Mouse (Mus musculus): ENCODE results near the gene Gm42420. TPM values are rescaled to one million over a fixed set of nuclear protein-coding genes. Genes with fewer than 3 reads are reported as not detected.

Gm42420 gene
- not detected for total RNA-seq (2021)
- long read RNA-seq, experiment 1, result 0 reads
- long read RNA-seq, experiment 2, result 0 reads

DNA sequence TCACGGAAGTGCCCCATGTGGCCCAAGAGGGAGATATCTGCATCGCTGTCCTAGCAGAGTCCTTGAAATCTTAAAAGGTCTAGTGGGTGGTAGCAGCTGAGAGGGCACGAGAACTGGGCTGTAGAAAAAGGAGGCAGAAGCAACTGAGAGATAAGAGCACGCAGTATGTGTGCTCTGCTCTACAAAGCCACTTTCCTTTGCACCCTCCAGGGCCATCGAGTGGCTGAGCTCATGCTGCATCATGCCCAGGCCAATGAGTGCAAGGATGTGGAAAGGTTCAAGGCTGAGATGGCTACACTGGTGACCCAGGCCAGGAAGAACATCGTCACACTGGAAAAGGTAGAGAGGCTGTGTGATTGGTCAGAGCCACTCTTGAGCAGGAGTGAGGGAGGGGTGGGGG lies at the start of gene Gm42420:
Gene Gm42420 (plus strand): TSS at position 237 of the 400 bp plus-strand sequence.
- intact Hi-C loops (cut with DNase I; ENCODE audit: low total_unique reads), result no loop called here
- no peak for DNase-seq

DNA sequence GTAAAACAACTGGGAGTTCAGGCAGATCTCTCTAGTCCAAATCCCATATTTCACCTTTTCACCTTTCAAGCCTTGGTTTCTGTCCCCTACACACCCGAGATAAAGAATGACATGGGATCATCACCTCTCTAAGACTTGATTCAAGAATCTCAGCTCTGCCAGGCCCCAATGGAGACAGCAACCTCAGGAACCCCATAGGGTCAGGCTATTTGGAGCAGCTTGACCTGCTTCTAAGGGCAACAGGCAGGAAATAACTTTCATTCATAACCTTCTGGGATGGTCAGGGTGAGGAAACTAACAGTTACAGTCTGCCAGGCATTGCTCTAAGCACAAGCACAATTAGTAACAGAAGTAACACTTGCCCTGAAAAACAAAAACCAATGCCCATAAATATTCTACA lies 48.9 kb upstream of the Gm42420 start:
- no peak for DNase-seq
- intact Hi-C loops (cut with DNase I; ENCODE audit: low total_unique reads), result no loop called here

DNA sequence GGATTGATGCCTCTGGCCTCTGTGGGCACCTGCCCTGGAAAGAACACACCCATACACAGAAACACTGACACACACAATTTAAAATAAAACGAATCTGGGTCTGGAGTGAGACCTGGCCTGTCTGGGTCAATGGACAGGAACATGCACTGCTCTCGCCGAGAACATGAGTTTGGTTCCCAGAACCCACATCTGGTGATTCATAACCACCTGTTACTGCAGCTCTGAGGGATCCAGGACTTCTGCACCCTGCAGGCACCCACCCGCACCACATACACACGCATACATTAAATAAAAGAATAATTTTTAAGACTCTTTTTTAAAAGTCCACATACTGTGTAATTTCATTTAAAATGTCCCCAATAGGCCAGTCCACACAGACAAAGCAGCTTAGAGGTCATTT lies 48.3 kb upstream of the Gm42420 start:
- DNase-seq, result no peak
- intact Hi-C loops (cut with DNase I; ENCODE audit: low total_unique reads), result no loop called here

- DNase-seq, result no peak
These were observed 47.3 kb upstream of the Gm42420 start for GRCm38 (mm10) chr6:39538227-39538626.

DNA sequence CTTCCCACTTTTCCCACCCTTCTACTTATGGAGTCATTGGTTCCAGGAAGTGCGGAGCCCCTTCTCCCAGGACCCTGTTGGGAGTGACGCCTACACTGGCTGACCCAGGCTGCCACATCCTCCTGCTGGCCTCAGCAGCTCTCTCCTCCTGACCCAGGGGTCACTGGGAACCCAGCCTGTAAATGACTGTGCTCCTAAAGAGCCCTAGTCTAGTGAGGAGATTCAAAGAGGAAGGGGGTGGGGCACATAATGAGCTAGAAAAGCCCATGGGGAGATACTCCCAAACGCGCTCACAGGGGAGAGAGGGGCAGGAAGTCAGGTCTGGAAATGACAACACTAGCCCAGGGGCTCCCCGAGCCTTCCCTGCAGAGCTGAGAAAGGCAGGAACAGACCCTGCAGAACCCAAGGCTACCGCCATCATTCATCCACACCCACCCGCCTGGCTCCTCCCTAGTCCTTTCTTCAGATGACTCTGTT lies 45.8 kb upstream of the Gm42420 start:
- intact Hi-C loops (cut with DNase I; ENCODE audit: low total_unique reads), result no loop called here
- DNase-seq, result peak; percentile 69

More at GRCm38 (mm10) chr6:39538227-39538626, 47.3 kb upstream of the Gm42420 start:
- intact Hi-C loops (cut with DNase I; ENCODE audit: low total_unique reads), result no loop called here

GRCm38 (mm10) chr6:39540563-39540962 lies 45.0 kb upstream of the Gm42420 start:
- DNase-seq, result no peak
- intact Hi-C loops (cut with DNase I; ENCODE audit: low total_unique reads), result no loop called here

DNA sequence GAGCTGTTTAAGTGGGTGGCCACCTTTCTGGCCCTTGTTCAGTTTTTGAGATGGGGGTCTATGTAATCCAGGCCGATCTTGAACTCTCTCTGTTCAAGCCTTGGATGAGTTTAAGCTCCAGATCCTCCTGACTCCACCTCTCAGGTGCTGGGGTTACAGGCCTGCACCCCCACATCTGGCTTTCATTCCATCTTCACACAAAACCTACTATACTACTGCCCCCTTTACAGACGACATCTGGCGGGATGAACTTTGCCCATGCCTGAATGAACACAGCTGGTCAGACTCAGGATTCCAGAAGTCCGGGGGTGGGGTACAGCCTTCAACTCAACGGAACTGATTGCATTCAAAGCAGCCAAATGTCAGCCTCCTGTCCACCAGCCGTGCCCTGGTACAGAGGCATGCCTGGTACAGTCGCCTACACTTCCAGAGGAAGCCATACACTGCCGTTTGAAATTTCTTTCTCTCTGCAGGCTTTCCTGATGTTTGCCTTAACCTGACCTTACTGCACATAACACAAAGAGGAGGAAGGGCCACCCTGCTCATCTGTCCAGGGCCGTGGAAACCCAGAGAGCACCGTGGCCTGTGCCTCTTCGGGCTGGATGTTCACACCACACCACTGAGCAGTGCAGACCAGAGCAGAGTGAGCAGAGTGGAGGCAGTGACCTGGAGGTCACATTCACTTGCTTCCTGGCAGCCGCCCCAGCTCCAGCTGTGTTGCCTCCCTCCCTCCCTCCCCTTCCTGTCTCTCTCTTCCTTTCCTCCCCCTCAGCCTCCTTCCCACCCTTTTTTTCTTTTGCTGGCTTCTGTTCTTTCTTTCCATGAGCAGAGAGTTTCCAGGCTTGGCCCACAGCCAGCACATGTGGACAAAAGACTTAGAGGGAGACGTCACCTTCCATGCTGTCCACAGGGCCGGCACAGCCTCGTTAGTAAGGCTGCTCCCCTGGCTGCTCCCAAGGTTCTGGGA lies 42.6 kb upstream of the Gm42420 start:
- DNase-seq, result peak; percentile 85
- intact Hi-C loops (cut with DNase I; ENCODE audit: low total_unique reads), result no loop called here

GRCm38 (mm10) chr6:39543769-39544420 lies 41.7 kb upstream of the Gm42420 start:
- no peak for DNase-seq
- intact Hi-C loops (cut with DNase I; ENCODE audit: low total_unique reads), result no loop called here

- no peak for DNase-seq
- intact Hi-C loops (cut with DNase I; ENCODE audit: low total_unique reads), result no loop called here
These were observed 40.1 kb upstream of the Gm42420 start for GRCm38 (mm10) chr6:39545474-39545873.

DNA sequence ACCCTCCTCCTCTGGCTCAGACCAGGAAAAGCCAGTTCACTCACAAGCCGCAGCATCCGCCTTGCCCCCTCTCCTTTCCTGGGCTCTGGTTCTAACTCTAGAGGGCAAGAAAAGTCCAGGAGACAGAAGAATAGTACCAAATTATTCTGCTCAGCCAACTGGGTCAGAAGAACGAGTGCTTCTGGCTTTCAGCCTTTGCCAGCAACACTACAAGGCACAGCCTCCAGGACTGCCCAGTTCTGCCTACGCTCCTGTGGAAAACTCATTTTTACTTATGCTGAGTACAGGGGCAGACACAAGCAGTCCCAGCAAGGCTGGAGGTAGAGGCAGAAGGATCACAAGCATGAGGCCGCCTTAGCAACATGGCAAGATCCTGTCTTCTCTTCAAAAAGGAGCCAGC lies 37.5 kb upstream of the Gm42420 start:
- intact Hi-C loops (cut with DNase I; ENCODE audit: low total_unique reads), result no loop called here
- no peak for DNase-seq

GRCm38 (mm10) chr6:39551981-39552636 lies 33.4 kb upstream of the Gm42420 start:
- peak; percentile 35 for DNase-seq
- intact Hi-C loops (cut with DNase I; ENCODE audit: low total_unique reads), result no loop called here

DNA sequence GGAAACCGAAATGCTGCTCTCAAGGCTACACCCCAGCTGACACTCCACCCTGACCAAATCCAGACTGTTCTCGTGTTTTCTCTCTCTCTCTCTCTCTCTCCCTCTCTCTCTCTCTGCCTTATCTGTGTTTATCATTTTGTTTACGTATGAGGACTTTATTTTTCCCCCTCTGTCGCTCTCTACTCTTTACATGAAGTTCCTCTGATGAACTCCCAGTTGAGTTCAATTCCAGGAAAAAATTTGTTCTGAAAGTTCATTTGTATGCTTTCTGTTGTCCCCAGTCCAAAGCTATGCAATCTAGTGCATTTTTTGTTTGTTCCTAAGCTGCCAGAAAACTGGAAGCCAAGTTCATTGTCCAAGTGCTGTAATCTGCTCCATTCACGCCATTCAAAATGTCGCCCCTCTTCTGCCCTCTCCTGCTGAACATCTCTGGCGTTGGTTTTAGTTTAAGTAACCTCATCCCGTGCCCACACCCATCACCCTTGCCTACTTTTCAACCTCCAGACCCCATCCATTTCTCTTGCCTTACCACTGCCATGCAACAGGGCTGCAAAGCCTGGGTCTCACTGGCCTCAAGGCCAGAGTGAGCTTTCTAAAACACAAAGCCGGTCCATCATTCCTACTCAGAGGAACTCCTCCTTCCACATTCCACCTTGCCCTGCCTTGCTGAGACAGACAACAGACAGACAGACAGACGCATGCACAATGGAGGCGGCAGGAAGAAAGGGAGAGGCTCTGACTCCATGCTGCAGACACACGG lies 30.5 kb upstream of the Gm42420 start:
- intact Hi-C loops (cut with DNase I; ENCODE audit: low total_unique reads), result no loop called here
- DNase-seq, result no peak

DNA sequence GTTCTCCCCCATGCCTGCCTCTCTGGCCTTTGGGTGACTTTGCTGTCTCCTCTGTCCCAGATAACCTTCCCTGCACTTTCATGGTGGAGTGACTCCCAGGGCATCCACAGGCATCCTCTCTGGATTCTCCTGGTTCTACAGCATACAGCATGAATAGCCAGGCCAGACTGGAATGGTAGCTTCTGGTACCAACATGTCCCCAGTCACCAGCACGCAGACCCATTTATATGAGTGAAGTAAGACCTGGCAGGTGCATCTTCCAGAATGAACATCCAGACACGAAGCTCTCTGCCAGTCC lies 30.0 kb upstream of the Gm42420 start:
- intact Hi-C loops (cut with DNase I; ENCODE audit: low total_unique reads), result no loop called here
- DNase-seq, result no peak

- intact Hi-C loops (cut with DNase I; ENCODE audit: low total_unique reads), result no loop called here
- peak; percentile 50 for DNase-seq
These were observed 28.5 kb upstream of the Gm42420 start for GRCm38 (mm10) chr6:39556900-39557659.

- intact Hi-C loops (cut with DNase I; ENCODE audit: low total_unique reads), result no loop called here
- DNase-seq, result peak; percentile 89
These were observed 27.8 kb upstream of the Gm42420 start, which contains the start of gene Dennd2a for GRCm38 (mm10) chr6:39557723-39558261. Gene Dennd2a (minus strand): TSS chr6:39557867.

DNA sequence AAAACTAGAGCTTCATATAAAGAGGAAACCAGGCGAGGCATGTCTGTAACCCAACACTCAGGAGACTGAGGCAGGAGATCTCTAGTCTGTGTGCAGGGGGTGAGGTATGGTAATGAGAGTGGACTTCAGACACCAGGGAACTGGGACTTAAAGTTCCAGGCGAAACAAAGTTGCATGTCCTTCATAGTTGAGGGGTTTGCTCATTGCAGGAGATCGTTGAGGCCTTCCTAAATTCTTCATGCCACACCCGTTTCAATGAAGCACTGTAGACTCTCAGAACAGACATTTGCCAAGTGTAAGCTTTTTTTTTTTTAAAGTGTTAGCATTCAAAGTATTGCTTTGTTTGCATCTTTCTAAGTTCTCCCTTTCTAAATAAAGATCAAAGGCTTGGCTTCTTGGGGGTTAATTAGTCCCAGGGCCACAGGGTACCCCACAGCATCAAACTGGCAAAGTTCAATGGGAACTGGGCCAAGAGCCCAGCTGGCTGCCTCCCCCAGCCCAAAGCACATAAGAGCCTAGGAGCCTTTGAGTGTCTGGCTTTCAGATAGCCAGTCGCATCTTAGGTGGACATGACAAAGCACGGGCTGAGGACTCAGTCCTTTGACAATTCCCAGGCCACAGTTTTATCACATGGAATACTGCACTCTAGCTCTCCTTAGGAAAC lies 26.1 kb upstream of the Gm42420 start:
- DNase-seq, result no peak
- intact Hi-C loops (cut with DNase I; ENCODE audit: low total_unique reads), result no loop called here

DNA sequence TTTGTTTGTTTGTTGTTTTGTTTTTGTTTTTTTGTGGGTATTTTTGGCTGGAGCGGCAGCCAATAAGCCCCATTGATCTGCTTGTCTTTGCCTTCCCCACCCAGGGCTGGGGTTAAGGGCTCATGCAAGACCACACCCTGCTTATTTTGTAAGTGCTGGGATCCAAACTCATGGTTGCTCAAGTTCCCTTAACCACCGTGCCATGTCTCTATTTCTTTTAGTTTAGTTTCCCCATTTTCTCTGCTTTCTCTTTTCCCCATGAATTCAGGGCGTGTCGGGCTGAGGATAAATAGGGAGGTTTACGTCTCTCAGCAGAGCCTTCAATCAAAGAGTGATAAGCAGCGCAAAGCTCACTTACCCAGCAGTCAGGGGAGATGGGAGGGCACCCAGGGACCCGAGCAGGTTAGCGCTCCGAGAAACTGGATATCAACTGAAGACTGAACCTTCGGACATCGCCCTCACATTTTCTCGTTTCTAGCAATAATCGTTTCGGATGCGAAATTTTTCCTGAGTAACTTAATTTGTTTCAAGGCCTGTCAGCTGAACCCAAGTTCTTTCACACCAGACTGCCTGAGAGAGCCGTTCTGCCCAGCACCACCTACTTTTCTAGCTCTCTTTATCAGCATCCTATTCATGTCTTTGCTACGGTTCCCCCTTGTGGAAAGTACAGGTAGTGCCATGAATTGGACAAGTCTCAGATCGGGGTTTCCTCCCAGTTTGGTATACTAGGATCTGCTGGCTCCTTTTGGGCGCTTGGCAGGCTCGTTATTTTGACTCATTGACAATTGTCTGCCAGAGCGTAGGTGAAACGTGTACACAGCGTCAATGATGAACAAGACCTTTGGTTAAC lies 23.2 kb upstream of the Gm42420 start:
- intact Hi-C loops (cut with DNase I; ENCODE audit: low total_unique reads), result loop anchor here (2.0 kb wide), 1 partner anchor 100 kb away; no protein-coding TSS in a partner anchor
- DNase-seq, result peak; percentile 55

All from gastrocnemius, postnatal 14 days (tissue).